Mouse (Mus musculus): ENCODE data around the gene Stum. TPM values are rescaled to one million over a fixed set of nuclear protein-coding genes. Genes with fewer than 3 reads are reported as not detected.

The Stum gene
- 2.6 TPM for polyA plus RNA-seq (2014; fragmentation: Illumina TruSeq; extraction: RNeasy Lipid Tissue Mini Kit (QIAGEN cat#74804); ENCODE audit: low read depth, low replicate concordance)

GRCm38 (mm10) chr1:180483399-180484291 is at the start of gene Stum:
Gene Stum, minus strand, starts transcription at chr1:180483504.

Other genes starting within 250 kb of the Stum start
- 28.4 TPM for gene Psen2, start 220.1 kb downstream of the Stum start, polyA plus RNA-seq (2014; fragmentation: Illumina TruSeq; extraction: RNeasy Lipid Tissue Mini Kit (QIAGEN cat#74804); ENCODE audit: low read depth, low replicate concordance)
- 33.4 TPM for gene Itpkb, start 153.0 kb downstream of the Stum start, polyA plus RNA-seq (2014; fragmentation: Illumina TruSeq; extraction: RNeasy Lipid Tissue Mini Kit (QIAGEN cat#74804); ENCODE audit: low read depth, low replicate concordance)
- gene Parp1, start 85.4 kb upstream of the Stum start, polyA plus RNA-seq (2014; fragmentation: Illumina TruSeq; extraction: RNeasy Lipid Tissue Mini Kit (QIAGEN cat#74804); ENCODE audit: low read depth, low replicate concordance) = 25.9 TPM
- gene Lin9, start 157.6 kb upstream of the Stum start, polyA plus RNA-seq (2014; fragmentation: Illumina TruSeq; extraction: RNeasy Lipid Tissue Mini Kit (QIAGEN cat#74804); ENCODE audit: low read depth, low replicate concordance) = 2.5 TPM
- not detected for gene Mixl1, start 213.5 kb upstream of the Stum start, polyA plus RNA-seq (2014; fragmentation: Illumina TruSeq; extraction: RNeasy Lipid Tissue Mini Kit (QIAGEN cat#74804); ENCODE audit: low read depth, low replicate concordance)
- 37.0 TPM for gene Acbd3, start 242.5 kb upstream of the Stum start, polyA plus RNA-seq (2014; fragmentation: Illumina TruSeq; extraction: RNeasy Lipid Tissue Mini Kit (QIAGEN cat#74804); ENCODE audit: low read depth, low replicate concordance)